Mouse (Mus musculus) CD4-positive, CD25-positive, alpha-beta regulatory T cell, adult 9 weeks (primary cell): ENCODE measurements around the gene Gm21773. TPM values are rescaled to one million over a fixed set of nuclear protein-coding genes. Genes with fewer than 3 reads are reported as not detected.

ENCODE experiments used
- polyA plus RNA-seq: library from polyadenylated mRNA; unstranded; fragments of 100-300 nt; shearing (Covaris generic); gene quantifications from one replicate; pipeline ENCODE4 v1.2.1, GENCODE M21; 2017

The Gm21773 gene
- not detected for polyA plus RNA-seq

GRCm38 (mm10) chrY:25309260-25309659 is at the start of gene Gm21773:
Gm21773 (minus strand) TSS chrY:25309360.

